Mouse (Mus musculus) macrophage (primary cell): ENCODE results near the gene Ddx25. TPM values are rescaled to one million over a fixed set of nuclear protein-coding genes. Genes with fewer than 3 reads are reported as not detected.

Experiments used
- H3K27ac ChIP-seq: fragments of 350-480 bp; formaldehyde crosslinking; 2 replicates; pipeline ENCODE4 v1.9.0; 2021
- H3K36me3 ChIP-seq: fragments of 350-480 bp; formaldehyde crosslinking; 2 replicates; pipeline ENCODE4 v1.9.0; 2021; ENCODE audit errors: inconsistent target
- H3K4me3 ChIP-seq: fragments of 350-480 bp; formaldehyde crosslinking; 2 replicates; pipeline ENCODE4 v1.9.0; 2021; ENCODE audit errors: inconsistent target
- H3K79me2 ChIP-seq: fragments of 350-480 bp; formaldehyde crosslinking; 2 replicates; pipeline ENCODE4 v1.9.0; 2021; ENCODE audit errors: inconsistent target
- WGBS: methylation state at CpG from one replicate; pipeline ENCODE4 v1.1.7; 2026; ENCODE audit warnings: inconsistent platforms; ENCODE audit not compliant: missing documents; 5-methylcytosine and 5-hydroxymethylcytosine counted together
- polyA plus RNA-seq: library from polyadenylated mRNA; stranded (reverse); fragments of 250-400 nt; gene quantifications from 3 replicates; pipeline ENCODE4 v1.2.4, GENCODE M21; 2018; ENCODE audit warnings: inconsistent platforms

Gene Ddx25
- polyA plus RNA-seq, 1 experiment from 2014 or later = not detected

GRCm38 (mm10) chr9:35493033-35493732 is 65.1 kb downstream of the Ddx25 start:
- H3K79me2 ChIP-seq = no peaks in the 10 kb centered on the region
- no peaks in the 10 kb centered on the region for H3K36me3 ChIP-seq
- H3K4me3 ChIP-seq = no peak overlapping the region
- H3K27ac ChIP-seq = no peak overlapping the region
- 95% methylated on average over 7 of the region's 7 CpGs for WGBS

- WGBS = 84% methylated on average over 11 of the region's 11 CpGs
- Histone ChIP-seq H3K4me3 (no peak overlapping the region), H3K79me2 (no peaks in the 10 kb centered on the region), H3K27ac (no peak overlapping the region), H3K36me3 (no peaks in the 10 kb centered on the region)
Observed at GRCm38 (mm10) chr9:35491109-35491866, 67.0 kb downstream of the Ddx25 start.

GRCm38 (mm10) chr9:35488496-35488895 is 69.8 kb downstream of the Ddx25 start:
- Histone ChIP-seq H3K4me3 (no peak overlapping the region), H3K79me2 (no peaks in the 10 kb centered on the region), H3K27ac (no peak overlapping the region), H3K36me3 (no peaks in the 10 kb centered on the region)
- WGBS = 93% methylated on average over 4 of the region's 4 CpGs

Other genes starting within 250 kb of the Ddx25 start
- 0.12 to 0.35 TPM (median 0.14 TPM) in 3 replicates for gene Cdon, start 137.4 kb downstream of the Ddx25 start, polyA plus RNA-seq
- not detected in 3 replicates for gene Gm1113, start 40.3 kb downstream of the Ddx25 start, polyA plus RNA-seq
- gene Pus3, start 67 bp upstream of the Ddx25 start, polyA plus RNA-seq = 6.9 to 8.5 TPM (median 8.3 TPM) in 3 replicates
- 0.23 TPM in 1 of 3 replicates, not detected in the others for gene Pate2, start 11.8 kb upstream of the Ddx25 start, polyA plus RNA-seq
- gene Hyls1, start 11.9 kb upstream of the Ddx25 start, polyA plus RNA-seq = 1.7 to 3.0 TPM (median 2.2 TPM) in 3 replicates
- not detected in 3 replicates for gene Pate4, start 53.4 kb upstream of the Ddx25 start, polyA plus RNA-seq
- not detected in 3 replicates for gene Pate3, start 89.7 kb upstream of the Ddx25 start, polyA plus RNA-seq
- not detected in 3 replicates for gene Pate1, start 128.9 kb upstream of the Ddx25 start, polyA plus RNA-seq
- not detected in 3 replicates for gene Gm17677, start 182.5 kb upstream of the Ddx25 start, polyA plus RNA-seq
- not detected in 3 replicates for gene Gm17727, start 219.6 kb upstream of the Ddx25 start, polyA plus RNA-seq
- not detected in 3 replicates for gene Gm27235, start 231.6 kb upstream of the Ddx25 start, polyA plus RNA-seq
- gene D730048I06Rik, start 231.6 kb upstream of the Ddx25 start, polyA plus RNA-seq = not detected in 3 replicates